In the genomic region with DNA sequence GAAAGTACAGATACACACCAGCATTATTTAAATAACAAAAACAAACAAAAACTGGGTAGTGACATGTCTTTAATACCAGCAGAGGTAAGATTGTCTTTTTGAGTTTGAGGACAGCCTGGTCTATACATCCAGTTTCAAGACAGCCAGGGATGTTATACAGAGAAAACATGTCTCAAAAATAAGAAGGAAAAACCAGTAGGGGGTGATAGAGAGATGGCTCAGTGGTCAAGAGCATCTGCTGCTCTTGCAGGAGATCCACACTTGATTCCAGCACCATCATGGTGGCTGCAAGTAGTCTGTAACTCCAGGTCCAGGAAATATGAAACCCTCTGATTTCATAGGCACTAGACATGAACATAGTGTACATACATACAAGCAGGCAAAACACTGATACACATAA, we compare ENCODE assay signal across 12 mouse cellular contexts. TPM values are rescaled to one million over a fixed set of nuclear protein-coding genes. Genes with fewer than 3 reads are reported as not detected.
DNase-seq lines count a peak whose midpoint lies in the region; ATAC-seq and TF ChIP-seq lines count a peak whose summit lies in the region.
"Had no signal": no experiment of that assay in that cellular context is flagged by ENCODE, and none has a peak within 500 bp of the region (broad histone marks: within the 10 kb centered on the region; RNA-seq: fewer than 3 reads in every experiment).

No protein-coding gene starts in this region.

- H3K4me3 ChIP-seq in kidney, postnatal 0 days (replicated peaks; ENCODE audit: low read depth, low read length), result no peak overlapping the region

- no peaks in the 10 kb centered on the region for H3K27me3 ChIP-seq in kidney, postnatal 0 days (ENCODE audit: insufficient read depth, low read length)

- H3K4me2 ChIP-seq in kidney, postnatal 0 days (ENCODE audit: low read length), result no peak overlapping the region

- H3K27ac ChIP-seq in kidney, postnatal 0 days, result no peak overlapping the region

- H3K9me3 ChIP-seq in kidney, postnatal 0 days (replicated peaks; ENCODE audit: low read length), result no peaks in the 10 kb centered on the region

- H3K36me3 ChIP-seq in kidney, postnatal 0 days (ENCODE audit: insufficient read depth, low read length), result peaks cover 7% of the 10 kb centered on the region; the same call in 1 of the 2 replicates

- peak; percentile 21 for DNase-seq in kidney, postnatal 0 days (ENCODE audit: low spot score)
- DNase-seq in kidney, postnatal 4 days, result no peak
- DNase-seq in A20 (ENCODE audit: low read depth, low spot score), result peak; percentile 24
- peak; percentile 20 for DNase-seq in MEL-GATA-1-ER (ENCODE audit: extremely low read depth, low read depth)
- DNase-seq in adrenal gland, postnatal 14 days, result no peak
- DNase-seq in kidney, postnatal 36 days, result no peak
- DNase-seq: cerebellum, adult 9-11 months; kidney, postnatal 10 days; right cerebral cortex, adult 18-20 months; thymus, postnatal 36 days had no signal

- peak; percentile 49 for TF ChIP-seq CTCF in kidney, postnatal 0 days (IDR thresholded peaks at IDR 0.05; ENCODE audit: low read depth)

- ATAC-seq in kidney, postnatal 0 days (replicated peaks; ENCODE audit: low FRiP score, low read depth), result no peak
- ATAC-seq in erythroblast, adult 5-6 weeks (replicated peaks; ENCODE audit: low FRiP score, poor library complexity, severe bottlenecking), result peak; percentile 43; the same call in 1 of the 2 replicates

- H3K4me1 ChIP-seq in kidney, postnatal 0 days (replicated peaks; ENCODE audit: insufficient read depth, low read length), result no peaks in the 10 kb centered on the region

- H3K9ac ChIP-seq in kidney, postnatal 0 days (ENCODE audit: low read depth, low read length), result no peak overlapping the region

RNA-seq across cellular contexts. Expression of a gene that starts 39.7 kb away (rescaled TPM):
- 19.1 and 21.1 TPM in 2 replicates for polyA plus RNA-seq in kidney, postnatal 0 days (2015; fragmentation: Nextera tagmentation; extraction: Ambion mirVana)
- total RNA-seq in erythroblast, adult 5-6 weeks (2015; ENCODE audit: low replicate concordance), result 18.6 and 20.7 TPM in 2 replicates
- total RNA-seq in erythroblast, adult 5-6 weeks (2017; ENCODE audit: low replicate concordance), result 14.4 and 16.6 TPM in 2 replicates
- 56.4 and 61.3 TPM in 2 replicates for total RNA-seq in adrenal gland, postnatal 14 days (2021)

RNA-seq across cellular contexts. Expression of a gene that starts 39.7 kb away (rescaled TPM):
- 65.8 and 66.8 TPM in 2 replicates for polyA plus RNA-seq in kidney, postnatal 0 days (2015; fragmentation: Nextera tagmentation; extraction: Ambion mirVana)
- 19.0 and 23.4 TPM in 2 replicates for total RNA-seq in erythroblast, adult 5-6 weeks (2015; ENCODE audit: low replicate concordance)
- total RNA-seq in erythroblast, adult 5-6 weeks (2017; ENCODE audit: low replicate concordance), result 3.5 and 5.7 TPM in 2 replicates
- 75.7 and 87.8 TPM in 2 replicates for total RNA-seq in adrenal gland, postnatal 14 days (2021)

RNA-seq across cellular contexts. Expression of a gene that starts 53.7 kb away (rescaled TPM):
- not detected in 2 replicates for polyA plus RNA-seq in kidney, postnatal 0 days (2015; fragmentation: Nextera tagmentation; extraction: Ambion mirVana)
- total RNA-seq in erythroblast, adult 5-6 weeks (2015; ENCODE audit: low replicate concordance), result not detected in 2 replicates
- total RNA-seq in erythroblast, adult 5-6 weeks (2017; ENCODE audit: low replicate concordance), result not detected in 2 replicates
- not detected in 2 replicates for total RNA-seq in adrenal gland, postnatal 14 days (2021)
- polyA plus RNA-seq: heart, embryonic 14.5 days had no signal

Comparison
In these comparisons a context has a peak if more than half of its experiments do, and no peak if none do; other contexts are left out.
1. DNase-seq: peak in kidney, postnatal 0 days (single experiment), A20 (single experiment) and MEL-GATA-1-ER (single experiment); none in kidney, postnatal 4 days (0 of 2), adrenal gland, postnatal 14 days (single experiment) and kidney, postnatal 36 days (0 of 2).